Mouse (Mus musculus) olfactory bulb, adult 2 months (tissue): ENCODE data around the gene Ndufs2.

ENCODE experiments used
- CTCF ChIP-seq: fragments of 200-500 bp; IDR thresholded peaks from 2 replicates; pipeline ENCODE4 v1.5.1; 2012; ENCODE audit warnings: low read depth, mild to moderate bottlenecking, low read length, moderate library complexity; ENCODE audit not compliant: insufficient read depth
- POLR2A ChIP-seq: fragments of 200-500 bp; IDR thresholded peaks from 2 replicates; pipeline ENCODE4 v1.6.1; 2012; ENCODE audit warnings: mild to moderate bottlenecking, low read depth, low read length, moderate library complexity; ENCODE audit not compliant: insufficient read depth

GRCm38 (mm10) chr1:171271622-171272021 is 20.4 kb upstream of the Ndufs2 start:
- TF ChIP-seq CTCF (no peak), POLR2A (no peak)
